Mouse (Mus musculus) embryonic facial prominence, embryonic 14.5 days (tissue): Measurements from ENCODE around the gene Sbf2. TPM values are rescaled to one million over a fixed set of nuclear protein-coding genes. Genes with fewer than 3 reads are reported as not detected.

ENCODE experiments used
- ATAC-seq: fragments of 200-750 bp; cut with Nextera tagmentation; 2 replicates; pipeline ENCODE4 v1.8.0; 2017; ENCODE audit warnings: low read depth, moderate number of reproducible peaks, moderate TSS enrichment
- DNase-seq: peaks from one replicate; pipeline ENCODE4 v3.0.0-alpha.2; 2015; ENCODE audit warnings: low spot score
- H3K27ac ChIP-seq: fragments of 300-500 bp; sonication (generic); replicated peaks from 2 replicates; pipeline ENCODE4 v1.5.1; 2014; ENCODE audit warnings: low read depth, mild to moderate bottlenecking, low read length, moderate library complexity
- H3K27me3 ChIP-seq: fragments of 300-500 bp; sonication (generic); replicated peaks from 2 replicates; pipeline ENCODE4 v1.6.1; 2014; ENCODE audit warnings: low read length; ENCODE audit not compliant: control insufficient read depth, insufficient read depth
- H3K36me3 ChIP-seq: fragments of 300-500 bp; sonication (generic); 2 replicates; pipeline ENCODE4 v1.6.1; 2014; ENCODE audit warnings: low read length, mixed read lengths; ENCODE audit not compliant: control insufficient read depth, insufficient read depth
- H3K4me1 ChIP-seq: fragments of 300-500 bp; sonication (generic); 2 replicates; pipeline ENCODE4 v1.6.1; 2014; ENCODE audit warnings: antibody characterized with exemption, low read length; ENCODE audit not compliant: control insufficient read depth, insufficient read depth
- H3K4me2 ChIP-seq: fragments of 300-500 bp; sonication (generic); 2 replicates; pipeline ENCODE4 v1.6.1; 2014; ENCODE audit warnings: low read depth, mild to moderate bottlenecking, low read length, moderate library complexity, mixed read lengths
- H3K4me3 ChIP-seq: fragments of 300-500 bp; sonication (generic); 2 replicates; pipeline ENCODE4 v1.5.1; 2014; ENCODE audit warnings: low read depth, mild to moderate bottlenecking, low read length
- H3K9ac ChIP-seq: fragments of 300-500 bp; sonication (generic); 2 replicates; pipeline ENCODE4 v1.6.1; 2014; ENCODE audit warnings: low read depth, mild to moderate bottlenecking, low read length, moderate library complexity, mixed read lengths
- H3K9me3 ChIP-seq: fragments of 300-500 bp; sonication (generic); 2 replicates; pipeline ENCODE4 v1.6.1; 2016; ENCODE audit warnings: low read length; ENCODE audit not compliant: control insufficient read depth
- WGBS: fragments of 180-500 bp; shearing (Covaris S2); extraction: QIAGEN DNeasy Blood & Tissue Kit; methylation state at CpG from one replicate; pipeline ENCODE4 v1.1.7; 2014; 5-methylcytosine and 5-hydroxymethylcytosine counted together
- polyA plus RNA-seq: library from polyadenylated mRNA; unstranded; fragments of >200 nt; fragmentation: Nextera tagmentation; extraction: Ambion mirVana; gene quantifications from 2 replicates; pipeline ENCODE4 v1.2.1, GENCODE M21; 2014

The Sbf2 gene
- polyA plus RNA-seq, 1 experiment from 2014 or later: 24.8 TPM

DNA sequence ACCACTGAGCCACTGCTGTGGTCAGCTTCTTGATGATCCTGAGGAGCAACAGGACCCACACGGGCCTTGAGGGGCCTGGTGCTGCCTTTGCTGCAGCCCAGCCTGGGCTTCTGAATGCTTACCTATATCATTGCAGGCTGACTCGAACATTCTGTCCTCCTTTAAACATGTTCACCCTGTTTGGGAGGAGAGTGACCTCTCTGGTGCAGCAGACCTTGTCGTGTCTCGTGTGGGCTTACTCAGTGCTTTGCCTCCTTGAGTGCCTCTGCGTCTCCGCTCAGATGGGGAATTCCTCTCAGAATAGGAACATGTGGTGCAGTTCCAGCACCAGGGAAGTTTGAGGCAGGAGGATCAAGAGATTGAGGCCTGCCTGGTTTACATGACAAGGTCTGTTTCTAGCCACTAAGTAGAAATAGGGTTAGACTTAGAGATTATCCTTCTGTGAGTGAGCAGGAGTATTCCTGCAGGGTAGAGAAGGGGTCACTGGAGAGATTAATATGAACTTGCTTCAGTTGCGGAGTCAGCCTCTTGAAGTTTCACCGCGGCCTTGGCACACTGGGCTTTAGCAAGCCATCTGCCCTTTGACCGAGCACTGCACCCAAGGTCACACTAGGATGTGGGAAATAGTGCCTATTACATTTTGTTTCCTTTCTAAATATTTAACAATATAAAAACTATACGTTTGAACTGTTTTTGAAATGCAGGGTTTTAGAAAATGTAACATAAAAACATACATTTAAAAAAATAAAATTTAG is 356.3 kb downstream of the Sbf2 start:
- H3K9ac ChIP-seq: no peak overlapping the region
- H3K4me3 ChIP-seq: no peak overlapping the region
- no peak overlapping the region for H3K4me2 ChIP-seq
- no peak overlapping the region for H3K27ac ChIP-seq
- 80% methylated on average over 11 of the region's 11 CpGs for WGBS
- H3K27me3 ChIP-seq: no peaks in the 10 kb centered on the region
- DNase-seq (no peak), ATAC-seq (no peak)
- no peaks in the 10 kb centered on the region for H3K36me3 ChIP-seq
- 0 out of 2 replicates have a peak, but pooled peaks cover 5% of the 10 kb centered on the region for H3K4me1 ChIP-seq
- no peaks in the 10 kb centered on the region for H3K9me3 ChIP-seq

Other genes starting within 250 kb of the Sbf2 start
- 3.8 TPM in 2 replicates for gene Adm, start 12.7 kb upstream of the Sbf2 start, polyA plus RNA-seq
- gene Ampd3, start 153.3 kb upstream of the Sbf2 start, polyA plus RNA-seq: 7.0 and 7.8 TPM in 2 replicates
- gene Rnf141, start 229.5 kb upstream of the Sbf2 start, polyA plus RNA-seq: 30.1 and 30.2 TPM in 2 replicates
- 19.5 and 20.1 TPM in 2 replicates for gene Lyve1, start 248.3 kb upstream of the Sbf2 start, polyA plus RNA-seq